In genomic region chr7:65123766-65124165, GRCm38 (mm10) we compare ENCODE assay signal across 25 mouse cellular contexts. TPM values are rescaled to one million over a fixed set of nuclear protein-coding genes. Genes with fewer than 3 reads are reported as not detected.
DNase-seq lines count a peak whose midpoint lies in the region; TF ChIP-seq lines count a peak whose summit lies in the region.
"Had no signal": no experiment of that assay in that cellular context is flagged by ENCODE, and none has a peak within 500 bp of the region (broad histone marks: within the 10 kb centered on the region; RNA-seq: fewer than 3 reads in every experiment).

No protein-coding gene starts in this region.

- no peak overlapping the region for H3K27ac ChIP-seq in heart, adult 2 months
- H3K27ac ChIP-seq: gastrocnemius, adult 2 months; heart, embryonic 10.5 days; heart, embryonic 15.5 days; kidney, embryonic 15.5 days; layer of hippocampus, adult 2 months; limb, embryonic 13.5 days; lung, embryonic 15.5 days had no signal

- DNase-seq in left cerebral cortex, adult 11 months (ENCODE audit: low spot score): peak; percentile 49
- DNase-seq in left cerebral cortex, postnatal 10 days (ENCODE audit: extremely low spot score in 1 of 2, low spot score in 2 of 2): no peak
- peak; percentile 56 for DNase-seq in right cerebral cortex, postnatal 25 days
- DNase-seq in right cerebral cortex, postnatal 4 days: no peak
- peak; percentile 54 to 70 for DNase-seq in left cerebral cortex, postnatal 36 days (ENCODE audit: low spot score in 2 of 2)
- no peak for DNase-seq in heart, adult 2 months
- no peak for DNase-seq in gastrocnemius, postnatal 36 days
- DNase-seq: adrenal gland, postnatal 14 days; cerebellum, adult 11-12 months; cerebellum, postnatal 10 days; gastrocnemius, adult 2 months; kidney, adult 18-20 months; kidney, postnatal 25 days; lung, postnatal 36 days; thymus, postnatal 4 days had no signal

- no peak overlapping the region for H3K4me3 ChIP-seq in heart, adult 2 months
- H3K4me3 ChIP-seq: erythroblast, embryonic 14.5 days; gastrocnemius, adult 2 months; heart, embryonic 10.5 days; heart, embryonic 15.5 days; kidney, embryonic 15.5 days; layer of hippocampus, adult 2 months; limb, embryonic 13.5 days; lung, embryonic 15.5 days had no signal

- 80% methylated on average over 3 of the region's 3 CpGs for WGBS in heart, adult 2 months

- no peak for TF ChIP-seq POLR2A in heart, adult 2 months (IDR thresholded peaks at IDR 0.05; ENCODE audit: insufficient read depth, low read depth, low read length)

- H3K9ac ChIP-seq in heart, adult 2 months (ENCODE audit: low read depth, low read length): no peak overlapping the region
- H3K9ac ChIP-seq: heart, embryonic 15.5 days; kidney, embryonic 15.5 days; limb, embryonic 13.5 days; lung, embryonic 15.5 days had no signal

- H3K79me2 ChIP-seq in heart, adult 2 months (replicated peaks; ENCODE audit: control insufficient read depth, insufficient read depth, low read length): no peaks in the 10 kb centered on the region

- no peaks in the 10 kb centered on the region for H3K27me3 ChIP-seq in heart, adult 2 months (ENCODE audit: control insufficient read depth, insufficient read depth, low read length)
- H3K27me3 ChIP-seq: heart, embryonic 15.5 days; kidney, embryonic 15.5 days; limb, embryonic 13.5 days; lung, embryonic 15.5 days had no signal

- TF ChIP-seq EP300 in heart, adult 2 months (IDR thresholded peaks at IDR 0.05; ENCODE audit: insufficient read depth, low read depth, low read length): no peak

- no peak for TF ChIP-seq CTCF in heart, adult 2 months (IDR thresholded peaks at IDR 0.05)

- no peaks in the 10 kb centered on the region for H3K36me3 ChIP-seq in heart, adult 2 months (ENCODE audit: control insufficient read depth, insufficient read depth, low read length)
- H3K36me3 ChIP-seq: heart, embryonic 10.5 days; heart, embryonic 15.5 days; kidney, embryonic 15.5 days; limb, embryonic 13.5 days; lung, embryonic 15.5 days had no signal

- H3K4me1 ChIP-seq in heart, adult 2 months (ENCODE audit: control insufficient read depth, insufficient read depth, low read length): no peaks in the 10 kb centered on the region
- H3K4me1 ChIP-seq: kidney, embryonic 15.5 days; limb, embryonic 13.5 days; lung, embryonic 15.5 days had no signal

- intact Hi-C loops in left cerebral cortex, postnatal 10 days (cut with DNase I): no loop called here
- intact Hi-C loops in left cerebral cortex, postnatal 36 days (cut with DNase I): no loop called here
- intact Hi-C loops in heart, adult 2 months (cut with DNase I): no loop called here
- intact Hi-C loops in gastrocnemius, postnatal 36 days (cut with DNase I): no loop called here

RNA-seq across cellular contexts. Expression of gene Fam189a1, which starts 32.6 kb away (rescaled TPM):
- total RNA-seq in left cerebral cortex, postnatal 10 days (2021): 10 to 100 TPM; 52.2 to 59.0 TPM
- total RNA-seq in left cerebral cortex, postnatal 36 days (2021): 10 to 100 TPM; 55.9 to 66.3 TPM
- not detected for total RNA-seq in heart, adult 2 months (2021)
- 0.15 and 0.64 TPM in 2 replicates for polyA plus RNA-seq in heart, adult 2 months (2012; rRNA removed)
- total RNA-seq in gastrocnemius, postnatal 36 days (2021): not detected
- total RNA-seq: gastrocnemius, adult 2 months; heart, postnatal 25 days; neutrophil, adult 5-6 weeks had no signal
- polyA plus RNA-seq: erythroblast, embryonic 14.5 days; liver, embryonic 16.5 days had no signal

Comparison
In these comparisons a context has a peak if more than half of its experiments do, and no peak if none do; other contexts are left out.
1. DNase-seq: peak in left cerebral cortex, adult 11 months (single experiment), right cerebral cortex, postnatal 25 days (single experiment) and left cerebral cortex, postnatal 36 days (2 of 2); none in left cerebral cortex, postnatal 10 days (0 of 2), right cerebral cortex, postnatal 4 days (single experiment), heart, adult 2 months (0 of 2) and gastrocnemius, postnatal 36 days (0 of 2).
2. RNA of gene Fam189a1, which starts 32.6 kb away (total RNA-seq): 55.9 to 66.3 TPM in left cerebral cortex, postnatal 36 days and 52.2 to 59.0 TPM in left cerebral cortex, postnatal 10 days; not detected in heart, adult 2 months and not detected in gastrocnemius, postnatal 36 days; every median in the first group is over 10 times any median in the second.